Mouse (Mus musculus): Measurements from ENCODE around the gene Timm13. TPM values are rescaled to one million over a fixed set of nuclear protein-coding genes. Genes with fewer than 3 reads are reported as not detected.

The Timm13 gene
- polyA plus RNA-seq, 1 experiment from 2014 or later, result 309 TPM

DNA sequence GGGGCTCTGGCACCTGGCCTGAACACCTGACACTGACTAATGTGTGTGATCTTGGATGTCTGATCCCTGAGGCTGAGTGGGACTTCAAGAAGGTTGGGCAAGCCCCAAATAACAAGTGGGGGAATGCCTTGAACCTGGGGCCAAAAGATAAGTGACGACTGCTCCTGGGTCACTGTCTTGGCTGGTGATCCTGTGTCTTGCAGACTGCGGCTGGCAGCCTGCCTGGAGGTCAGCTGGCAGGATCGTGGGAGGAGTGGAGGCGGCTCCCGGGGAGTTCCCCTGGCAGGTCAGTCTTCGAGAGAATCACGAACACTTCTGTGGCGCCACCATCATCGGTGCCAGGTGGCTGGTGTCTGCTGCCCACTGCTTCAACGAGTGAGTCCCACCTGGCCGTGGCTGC, 13.6 kb downstream of the Timm13 start:
- no peak for ATAC-seq (ENCODE audit: insufficient read depth, low FRiP score)
- 49% methylated on average over 11 of the region's 11 CpGs for WGBS

DNA sequence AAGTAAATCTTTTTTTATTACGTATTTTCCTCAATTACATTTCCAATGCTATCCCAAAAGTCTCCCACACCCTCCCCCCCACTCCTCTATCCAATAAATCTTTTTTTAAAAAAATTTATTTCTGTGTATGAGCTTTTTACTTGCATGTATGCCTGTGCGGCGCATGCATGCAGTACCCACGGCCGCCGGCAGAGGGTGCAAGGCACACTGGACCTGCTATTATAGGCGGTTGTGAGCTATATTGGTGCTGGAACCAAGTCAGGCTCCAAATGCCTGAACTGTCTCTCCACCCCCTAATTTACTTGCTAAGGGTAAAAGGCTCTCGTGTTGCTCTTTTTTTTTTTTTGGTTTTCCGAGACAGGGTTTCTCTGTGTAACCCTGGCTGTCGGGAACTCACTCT, 19.5 kb downstream of the Timm13 start:
- H3K36me3 ChIP-seq (ENCODE audit: control insufficient read depth, insufficient read depth, low read length), result no peaks in the 10 kb centered on the region
- no peak overlapping the region for H3K4me2 ChIP-seq (ENCODE audit: low read depth, low read length)
- H3K27ac ChIP-seq (ENCODE audit: low read length), result no peak overlapping the region
- no peaks in the 10 kb centered on the region for H3K27me3 ChIP-seq (ENCODE audit: control insufficient read depth, insufficient read depth, low read length)
- no peak overlapping the region for H3K4me3 ChIP-seq (replicated peaks; ENCODE audit: low read length)
- no peaks in the 10 kb centered on the region for H3K9me3 ChIP-seq (replicated peaks; ENCODE audit: control insufficient read depth, low read length)
- no peak for ATAC-seq (ENCODE audit: insufficient read depth, low FRiP score)
- H3K4me1 ChIP-seq (ENCODE audit: control insufficient read depth, insufficient read depth, low read length), result no peaks in the 10 kb centered on the region
- WGBS, result 22% methylated on average over 10 of the region's 10 CpGs
- H3K9ac ChIP-seq (ENCODE audit: low read length), result no peak overlapping the region

More for the DNA sequence above, 13.6 kb downstream of the Timm13 start:
- H3K4me3 ChIP-seq (replicated peaks; ENCODE audit: low read length), result no peak overlapping the region
- H3K27me3 ChIP-seq (ENCODE audit: control insufficient read depth, insufficient read depth, low read length), result 0 out of 2 replicates have a peak, but pooled peaks cover 4% of the 10 kb centered on the region
- no peaks in the 10 kb centered on the region for H3K4me1 ChIP-seq (ENCODE audit: control insufficient read depth, insufficient read depth, low read length)
- H3K27ac ChIP-seq (ENCODE audit: low read length), result no peak overlapping the region
- no peak overlapping the region for H3K9ac ChIP-seq (ENCODE audit: low read length)
- no peaks in the 10 kb centered on the region for H3K9me3 ChIP-seq (replicated peaks; ENCODE audit: control insufficient read depth, low read length)
- H3K36me3 ChIP-seq (ENCODE audit: control insufficient read depth, insufficient read depth, low read length), result no peaks in the 10 kb centered on the region
- no peak overlapping the region for H3K4me2 ChIP-seq (ENCODE audit: low read depth, low read length)

GRCm38 (mm10) chr10:80880901-80881300, 19.9 kb downstream of the Timm13 start:
- H3K4me1 ChIP-seq (ENCODE audit: control insufficient read depth, insufficient read depth, low read length), result no peaks in the 10 kb centered on the region
- H3K9me3 ChIP-seq (replicated peaks; ENCODE audit: control insufficient read depth, low read length), result no peaks in the 10 kb centered on the region
- no peak overlapping the region for H3K4me3 ChIP-seq (replicated peaks; ENCODE audit: low read length)
- no peaks in the 10 kb centered on the region for H3K36me3 ChIP-seq (ENCODE audit: control insufficient read depth, insufficient read depth, low read length)
- WGBS, result 77% methylated on average over 2 of the region's 2 CpGs
- no peak overlapping the region for H3K9ac ChIP-seq (ENCODE audit: low read length)
- H3K27ac ChIP-seq (ENCODE audit: low read length), result no peak overlapping the region
- no peaks in the 10 kb centered on the region for H3K27me3 ChIP-seq (ENCODE audit: control insufficient read depth, insufficient read depth, low read length)
- no peak overlapping the region for H3K4me2 ChIP-seq (ENCODE audit: low read depth, low read length)
- ATAC-seq (ENCODE audit: insufficient read depth, low FRiP score), result no peak

DNA sequence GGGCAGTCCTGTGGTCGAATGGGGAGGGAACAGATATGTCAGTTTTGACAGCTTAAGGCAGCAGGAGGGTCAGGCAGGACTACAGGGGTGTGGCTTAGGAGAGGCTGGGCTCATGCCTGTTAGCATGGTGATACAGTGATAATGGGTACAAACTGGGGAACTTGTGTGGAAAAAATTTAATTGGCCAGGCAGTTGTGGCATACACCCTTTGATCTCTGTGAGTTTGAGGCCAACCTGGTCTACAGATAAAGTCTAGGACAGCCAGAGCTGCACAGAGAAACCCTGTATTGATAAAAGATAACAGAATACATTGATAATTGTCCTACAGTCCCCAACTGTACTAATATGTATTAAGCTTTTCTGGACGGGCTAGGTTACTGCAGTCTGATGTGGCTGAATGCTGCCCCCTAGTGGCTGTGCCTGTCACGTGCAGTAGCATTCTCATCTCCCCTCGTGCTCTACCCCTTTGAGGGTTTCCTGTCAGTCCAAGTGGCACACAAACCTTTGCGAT, 20.6 kb downstream of the Timm13 start:
- H3K9ac ChIP-seq (ENCODE audit: low read length), result no peak overlapping the region
- WGBS, result 10% methylated on average over 5 of the region's 5 CpGs
- no peaks in the 10 kb centered on the region for H3K27me3 ChIP-seq (ENCODE audit: control insufficient read depth, insufficient read depth, low read length)

GRCm38 (mm10) chr10:80876594-80876993, 24.2 kb downstream of the Timm13 start:
- H3K9ac ChIP-seq (ENCODE audit: low read length), result 0 out of 2 replicates have a peak overlapping the region, but pooled peaks have one; percentile 8
- no peaks in the 10 kb centered on the region for H3K27me3 ChIP-seq (ENCODE audit: control insufficient read depth, insufficient read depth, low read length)
- H3K4me2 ChIP-seq (ENCODE audit: low read depth, low read length), result no peak overlapping the region
- H3K9me3 ChIP-seq (replicated peaks; ENCODE audit: control insufficient read depth, low read length), result no peaks in the 10 kb centered on the region
- H3K4me1 ChIP-seq (ENCODE audit: control insufficient read depth, insufficient read depth, low read length), result no peaks in the 10 kb centered on the region
- no peak overlapping the region for H3K27ac ChIP-seq (ENCODE audit: low read length)
- ATAC-seq (ENCODE audit: insufficient read depth, low FRiP score), result no peak
- WGBS, result 36% methylated on average over 3 of the region's 3 CpGs
- H3K36me3 ChIP-seq (ENCODE audit: control insufficient read depth, insufficient read depth, low read length), result no peaks in the 10 kb centered on the region
- no peak overlapping the region for H3K4me3 ChIP-seq (replicated peaks; ENCODE audit: low read length)

More for the DNA sequence above, 20.6 kb downstream of the Timm13 start:
- Histone ChIP-seq H3K27ac (ENCODE audit: low read length) (no peak overlapping the region), H3K36me3 (ENCODE audit: control insufficient read depth, insufficient read depth, low read length) (no peaks in the 10 kb centered on the region), H3K4me2 (ENCODE audit: low read depth, low read length) (no peak overlapping the region), H3K4me1 (ENCODE audit: control insufficient read depth, insufficient read depth, low read length) (no peaks in the 10 kb centered on the region), H3K9me3 (replicated peaks; ENCODE audit: control insufficient read depth, low read length) (no peaks in the 10 kb centered on the region), H3K4me3 (replicated peaks; ENCODE audit: low read length) (no peak overlapping the region)
- ATAC-seq (ENCODE audit: insufficient read depth, low FRiP score), result peak; percentile 16; the same call in 1 of the 2 replicates

DNA sequence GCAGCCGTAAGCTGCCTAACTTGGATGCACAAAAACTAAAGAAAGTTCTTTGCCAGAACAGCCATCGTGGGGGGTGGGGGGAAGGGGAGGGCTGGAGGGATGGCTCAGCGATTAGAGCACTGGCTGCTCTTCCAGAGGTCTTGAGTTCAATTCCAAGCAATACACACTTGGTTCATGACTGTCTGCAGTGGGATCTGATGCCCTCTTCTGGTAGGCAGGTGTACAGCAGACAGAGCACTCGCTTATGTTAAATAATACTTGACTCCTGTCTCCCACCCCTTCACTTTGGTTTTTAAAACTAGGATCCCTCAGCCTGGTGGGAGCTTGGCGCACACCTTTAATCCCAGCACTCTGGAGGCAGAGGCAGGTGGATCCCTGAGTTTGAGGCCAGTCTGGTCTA, 24.7 kb downstream of the Timm13 start:
- Histone ChIP-seq H3K4me1 (ENCODE audit: control insufficient read depth, insufficient read depth, low read length) (no peaks in the 10 kb centered on the region), H3K27ac (ENCODE audit: low read length) (no peak overlapping the region), H3K9ac (ENCODE audit: low read length) (no peak overlapping the region), H3K4me3 (replicated peaks; ENCODE audit: low read length) (no peak overlapping the region), H3K4me2 (ENCODE audit: low read depth, low read length) (no peak overlapping the region), H3K9me3 (replicated peaks; ENCODE audit: control insufficient read depth, low read length) (no peaks in the 10 kb centered on the region), H3K36me3 (ENCODE audit: control insufficient read depth, insufficient read depth, low read length) (no peaks in the 10 kb centered on the region), H3K27me3 (ENCODE audit: control insufficient read depth, insufficient read depth, low read length) (no peaks in the 10 kb centered on the region)
- WGBS, result 25% methylated on average over 5 of the region's 5 CpGs
- ATAC-seq (ENCODE audit: insufficient read depth, low FRiP score), result no peak

DNA sequence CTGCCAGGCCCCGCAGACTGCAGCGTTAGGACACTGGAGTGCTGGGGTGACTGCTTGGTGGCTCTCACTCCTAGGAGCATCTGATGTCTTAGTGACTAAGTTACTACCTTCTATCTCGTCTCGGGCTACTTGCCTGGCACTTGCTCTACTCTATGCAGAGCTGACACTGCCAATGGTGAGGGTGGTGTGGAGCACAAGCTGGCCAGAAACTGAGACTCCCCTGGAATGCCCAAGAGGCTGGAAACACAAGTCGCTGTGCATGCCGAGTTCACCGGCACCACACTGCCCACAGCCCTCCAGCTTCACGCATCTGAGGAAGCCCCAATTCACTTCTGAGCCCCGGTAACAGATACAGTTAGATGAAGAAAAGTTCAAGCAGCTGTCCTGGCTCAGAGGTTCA, 26.7 kb downstream of the Timm13 start:
- 79% methylated on average over 9 of the region's 9 CpGs for WGBS
- Histone ChIP-seq H3K4me2 (ENCODE audit: low read depth, low read length) (no peak overlapping the region), H3K4me1 (ENCODE audit: control insufficient read depth, insufficient read depth, low read length) (no peaks in the 10 kb centered on the region), H3K27me3 (ENCODE audit: control insufficient read depth, insufficient read depth, low read length) (no peaks in the 10 kb centered on the region), H3K27ac (ENCODE audit: low read length) (no peak overlapping the region), H3K9ac (ENCODE audit: low read length) (no peak overlapping the region), H3K9me3 (replicated peaks; ENCODE audit: control insufficient read depth, low read length) (no peaks in the 10 kb centered on the region), H3K4me3 (replicated peaks; ENCODE audit: low read length) (no peak overlapping the region), H3K36me3 (ENCODE audit: control insufficient read depth, insufficient read depth, low read length) (no peaks in the 10 kb centered on the region)
- ATAC-seq (ENCODE audit: insufficient read depth, low FRiP score), result no peak

GRCm38 (mm10) chr10:80871581-80871980, 29.2 kb downstream of the Timm13 start, which contains the start of gene Tmprss9:
TSS of gene Tmprss9 (plus strand) at chr10:80871848.
- Histone ChIP-seq H3K36me3 (ENCODE audit: control insufficient read depth, insufficient read depth, low read length) (peaks cover 5% of the 10 kb centered on the region; the same call in 1 of the 2 replicates), H3K4me1 (ENCODE audit: control insufficient read depth, insufficient read depth, low read length) (no peaks in the 10 kb centered on the region), H3K9ac (ENCODE audit: low read length) (no peak within 1 kb of the TSS), H3K4me3 (replicated peaks; ENCODE audit: low read length) (no peak within 1 kb of the TSS), H3K27ac (ENCODE audit: low read length) (no peak within 1 kb of the TSS), H3K4me2 (ENCODE audit: low read depth, low read length) (no peak within 1 kb of the TSS), H3K27me3 (ENCODE audit: control insufficient read depth, insufficient read depth, low read length) (no peaks in the 10 kb centered on the region), H3K9me3 (replicated peaks; ENCODE audit: control insufficient read depth, low read length) (no peaks in the 10 kb centered on the region)
- peak; percentile 46; the same call in 1 of the 2 replicates for ATAC-seq (ENCODE audit: insufficient read depth, low FRiP score)
- WGBS, result 20% methylated on average over 9 of the region's 9 CpGs

DNA sequence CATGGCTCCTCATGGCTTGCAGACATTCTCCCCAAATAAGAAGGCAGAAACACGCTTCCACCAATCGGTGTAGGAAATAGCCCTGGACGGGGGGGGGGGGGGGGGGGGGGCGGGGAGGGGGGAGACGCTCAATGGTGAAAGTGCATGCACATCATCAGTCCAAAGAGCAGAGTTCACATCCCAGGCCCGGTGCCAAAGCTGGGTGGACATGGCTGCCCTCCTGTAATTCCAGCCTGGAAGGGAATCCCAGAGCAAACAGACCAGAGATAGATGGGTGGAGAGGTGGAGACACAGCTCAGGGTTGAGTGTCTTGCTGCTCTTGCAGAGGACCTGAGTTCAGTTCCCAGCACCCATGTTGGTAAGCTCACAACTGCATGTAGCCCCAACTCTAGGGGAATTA, 29.8 kb downstream of the Timm13 start:
- H3K9me3 ChIP-seq (replicated peaks; ENCODE audit: control insufficient read depth, low read length), result no peaks in the 10 kb centered on the region
- no peaks in the 10 kb centered on the region for H3K4me1 ChIP-seq (ENCODE audit: control insufficient read depth, insufficient read depth, low read length)
- peaks cover 5% of the 10 kb centered on the region; the same call in 1 of the 2 replicates for H3K36me3 ChIP-seq (ENCODE audit: control insufficient read depth, insufficient read depth, low read length)
- H3K9ac ChIP-seq (ENCODE audit: low read length), result no peak overlapping the region
- H3K4me3 ChIP-seq (replicated peaks; ENCODE audit: low read length), result no peak overlapping the region
- H3K27ac ChIP-seq (ENCODE audit: low read length), result no peak overlapping the region
- H3K4me2 ChIP-seq (ENCODE audit: low read depth, low read length), result no peak overlapping the region
- H3K27me3 ChIP-seq (ENCODE audit: control insufficient read depth, insufficient read depth, low read length), result no peaks in the 10 kb centered on the region
- WGBS, result 77% methylated on average over 4 of the region's 6 CpGs
- no peak for ATAC-seq (ENCODE audit: insufficient read depth, low FRiP score)

All from stomach, embryonic 16.5 days (tissue).